Mouse (Mus musculus) adrenal gland, adult 2 months (tissue): ENCODE results near the gene Tmem248. TPM values are rescaled to one million over a fixed set of nuclear protein-coding genes. Genes with fewer than 3 reads are reported as not detected.

Experiments
- DNase-seq: peaks from one replicate; pipeline ENCODE4 v3.0.0; 2021
- polyA plus RNA-seq: library from polyadenylated mRNA; depleted of rRNA; stranded (reverse); fragments of >200 nt; gene quantifications from 2 replicates; pipeline ENCODE4 v1.2.3, GENCODE M21; 2012; rRNA removed
- total RNA-seq, 2 experiments: library from RNA; stranded (reverse); gene quantifications; 2 replicates each; pipeline ENCODE4 v1.2.3; 2021

Gene Tmem248
- total and polyA plus RNA-seq, 3 experiments = 51.1 to 78.7 (median 66.7) TPM

DNA sequence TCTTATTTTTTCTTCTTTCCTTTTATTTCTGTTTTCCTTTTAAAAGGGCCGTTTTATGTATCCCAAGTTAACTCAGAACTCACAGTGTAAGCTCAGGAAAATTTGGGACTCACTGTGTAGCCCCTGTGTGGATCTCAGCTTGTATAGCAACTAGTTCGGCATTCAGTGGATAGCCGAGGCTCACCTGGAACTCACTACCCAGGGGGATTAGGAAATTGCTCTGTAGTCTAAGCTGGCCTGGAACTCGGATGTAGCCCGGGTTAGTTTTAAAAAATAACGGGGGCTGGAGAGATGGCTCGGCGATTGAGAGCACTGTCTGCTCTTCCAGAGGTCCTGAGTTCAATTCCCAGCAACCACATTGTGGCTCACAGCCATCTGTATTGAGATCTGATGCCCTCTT lies 40.4 kb downstream of the Tmem248 start:
- DNase-seq = no peak

DNA sequence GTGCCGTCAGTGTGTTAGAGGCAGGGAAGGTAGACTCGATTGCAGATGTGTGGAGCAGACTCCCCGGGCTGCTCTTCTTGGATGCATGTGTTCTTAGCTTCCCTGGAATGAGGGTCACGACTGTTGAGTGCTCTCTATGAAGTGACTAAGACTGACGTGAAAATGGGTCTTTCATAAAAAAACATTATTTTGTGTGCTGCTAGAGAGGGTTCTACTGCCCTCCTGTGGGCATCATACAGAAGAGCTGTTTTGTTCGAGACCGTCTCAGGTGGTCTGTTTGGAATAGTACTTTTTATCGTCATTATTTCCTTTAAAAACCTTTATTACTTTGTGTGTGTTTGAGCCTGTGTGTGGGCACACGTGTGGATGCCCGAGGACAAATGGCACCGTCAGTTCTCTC lies 46.6 kb downstream of the Tmem248 start:
- DNase-seq = no peak

DNA sequence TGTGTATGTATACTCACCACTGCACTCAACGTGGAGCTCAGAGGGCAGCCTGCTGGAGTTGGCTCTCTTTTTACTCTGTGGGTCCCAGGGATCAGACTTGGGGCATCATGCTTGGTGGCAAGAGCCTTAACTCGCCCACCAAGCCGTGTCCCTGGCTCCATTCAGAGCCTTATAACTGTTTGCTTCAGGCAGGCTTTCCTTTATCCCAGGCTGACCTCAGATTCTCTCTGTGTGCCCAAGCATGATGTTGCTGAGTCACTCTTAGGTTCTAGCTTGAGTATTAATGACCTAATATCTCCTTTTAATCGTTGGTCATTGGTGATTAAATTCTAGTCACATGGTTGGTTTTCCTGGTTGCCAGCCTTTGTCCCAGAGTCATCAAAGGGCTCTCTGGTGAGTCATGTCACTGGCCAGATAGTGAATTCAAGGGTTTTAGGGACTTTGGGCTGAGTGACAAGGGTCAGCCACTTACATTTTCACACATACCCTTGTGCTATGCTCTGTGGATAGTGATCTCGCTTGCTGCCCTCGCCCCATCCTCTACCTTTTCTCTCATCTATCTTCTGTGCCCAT lies 47.6 kb downstream of the Tmem248 start:
- DNase-seq = peak; percentile 71

DNA sequence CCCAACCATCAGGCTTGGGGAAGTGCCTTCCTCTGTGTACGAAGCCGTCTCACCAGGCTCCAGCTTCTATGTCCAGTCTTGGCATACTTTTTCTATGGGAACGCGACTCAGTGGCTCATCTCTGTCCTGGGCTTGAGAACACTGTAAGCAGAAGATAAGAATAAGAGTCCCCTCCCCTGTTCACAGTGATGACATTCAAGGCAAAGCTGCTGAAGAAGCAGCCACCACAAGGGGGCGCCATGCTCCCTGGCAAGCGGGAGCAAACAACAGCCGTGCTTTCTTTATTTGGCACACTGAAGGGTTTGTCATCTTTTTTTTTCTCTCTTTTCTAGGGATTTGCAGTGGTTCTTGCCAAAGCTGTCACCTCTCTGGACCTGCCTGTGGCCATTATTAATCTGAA lies 49.8 kb downstream of the Tmem248 start:
- DNase-seq = peak; percentile 48

DNA sequence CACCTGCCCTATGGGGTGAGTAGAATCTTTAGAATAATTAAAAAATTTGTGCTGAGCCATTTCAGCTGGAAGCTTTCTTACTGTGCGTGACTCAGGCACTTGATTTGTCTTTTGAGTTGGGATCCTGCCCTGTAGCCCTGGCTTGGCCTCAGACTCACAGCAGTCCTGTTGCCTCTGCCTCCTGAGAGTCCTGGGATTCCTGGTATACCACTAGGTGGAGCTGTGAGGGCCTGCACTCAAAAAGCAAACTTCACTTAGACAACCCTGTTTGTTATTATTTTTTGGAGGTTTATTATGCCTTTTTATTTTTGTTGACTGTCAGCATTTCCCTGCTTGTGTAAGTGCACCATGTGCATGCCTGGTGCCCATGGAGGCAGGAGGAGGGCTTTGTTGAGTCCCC lies 50.4 kb downstream of the Tmem248 start:
- peak; percentile 74 for DNase-seq

DNA sequence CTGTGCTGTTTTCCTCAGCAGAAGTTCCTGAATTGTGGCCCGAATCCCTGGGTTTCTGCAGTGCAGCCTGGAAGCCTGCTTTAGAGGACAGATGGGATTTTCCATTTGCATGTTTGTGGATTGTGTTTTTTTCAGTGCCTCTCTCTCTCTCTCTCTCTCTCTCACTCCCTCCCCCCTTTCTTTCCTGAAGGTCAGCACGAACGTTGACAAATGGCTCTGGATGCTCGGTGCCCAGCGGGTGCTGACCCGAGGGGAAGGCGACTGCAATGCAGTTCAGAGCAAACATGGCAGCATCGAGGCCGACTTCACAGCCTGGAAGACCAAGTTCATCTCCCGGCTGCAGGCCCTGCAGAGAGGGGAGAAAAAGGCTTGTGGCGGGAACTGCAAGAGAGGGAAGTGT lies 52.1 kb downstream of the Tmem248 start:
- DNase-seq = peak; percentile 79

DNA sequence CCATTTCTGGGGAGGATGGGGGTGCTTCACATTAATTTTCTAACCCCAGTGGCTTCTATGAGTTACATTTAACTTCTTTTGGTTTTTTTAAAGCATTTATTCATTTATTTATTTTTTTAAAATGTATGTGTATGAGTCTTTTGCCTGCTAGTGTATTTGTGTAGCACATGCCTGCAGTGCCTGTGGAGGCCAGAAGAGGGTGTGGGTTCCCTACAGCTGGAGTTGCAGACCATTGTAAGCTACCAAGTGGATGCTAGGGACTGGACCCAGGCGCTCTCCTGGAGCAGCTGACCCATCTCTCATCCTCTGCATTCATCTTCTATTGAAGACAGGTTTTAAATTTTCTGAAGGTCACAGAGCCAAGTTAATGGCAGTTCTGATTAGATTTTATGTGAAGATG lies 55.5 kb downstream of the Tmem248 start:
- no peak for DNase-seq

DNA sequence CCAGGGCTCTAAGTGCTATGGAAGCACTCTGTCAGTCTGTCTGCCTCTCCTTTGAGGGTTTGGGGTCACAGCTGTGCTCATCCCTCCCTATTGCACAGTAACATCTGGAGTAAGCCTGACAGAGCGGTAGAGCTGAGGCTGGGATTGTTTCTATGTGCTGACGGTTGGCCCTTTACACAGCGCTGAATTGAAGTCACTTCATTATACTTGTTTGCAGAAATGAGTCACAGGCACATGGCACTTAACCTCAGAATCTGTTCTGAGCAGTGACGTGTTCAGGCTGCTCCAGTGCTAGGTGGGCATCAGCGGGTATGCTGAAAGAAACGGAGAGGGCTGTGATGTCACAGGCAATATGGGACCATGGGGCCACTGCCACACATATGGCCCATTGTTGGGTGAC lies 56.2 kb downstream of the Tmem248 start:
- peak; percentile 29 for DNase-seq

DNA sequence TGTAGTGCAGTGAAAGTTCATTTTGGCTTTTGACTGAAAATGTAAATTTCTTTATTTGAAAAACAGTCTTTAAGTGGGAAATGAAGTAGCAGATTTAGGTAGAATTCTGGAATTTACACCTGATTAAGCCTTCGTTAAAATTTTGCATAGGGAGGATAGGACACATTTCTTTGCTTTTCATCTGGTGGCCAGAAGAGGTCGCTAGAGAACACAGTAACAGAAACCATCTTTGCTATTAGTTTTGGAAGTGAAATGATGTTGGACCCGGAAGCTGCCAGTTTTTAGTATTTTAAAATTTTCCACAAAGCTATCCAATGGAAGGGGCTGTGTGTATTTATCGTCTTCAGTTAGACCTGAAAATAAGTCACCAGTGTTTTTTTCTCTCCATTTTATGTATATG lies 58.6 kb downstream of the Tmem248 start:
- peak; percentile 33 for DNase-seq

DNA sequence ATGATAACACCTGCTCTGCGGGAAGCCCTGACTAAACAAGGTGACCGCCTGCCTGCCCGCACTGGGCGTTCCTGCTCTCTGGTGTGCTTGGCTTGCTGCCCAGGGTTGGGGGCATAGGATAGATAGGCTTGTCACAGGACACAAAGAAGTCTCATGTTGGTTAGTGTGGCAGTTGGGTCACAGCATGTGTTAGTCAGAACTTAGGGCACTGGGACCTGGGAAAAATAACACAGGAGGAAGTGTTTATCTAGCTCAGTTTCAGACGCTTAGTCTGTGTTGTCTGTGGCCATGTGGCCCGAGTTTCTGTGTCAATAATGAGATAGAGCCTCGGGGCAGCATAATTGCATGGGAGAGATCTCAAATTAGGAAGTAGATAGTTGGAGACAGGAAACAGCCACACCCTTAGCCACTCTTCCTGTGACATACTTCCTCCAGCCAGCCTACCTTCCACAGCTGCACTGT lies 61.2 kb downstream of the Tmem248 start:
- DNase-seq = no peak

DNA sequence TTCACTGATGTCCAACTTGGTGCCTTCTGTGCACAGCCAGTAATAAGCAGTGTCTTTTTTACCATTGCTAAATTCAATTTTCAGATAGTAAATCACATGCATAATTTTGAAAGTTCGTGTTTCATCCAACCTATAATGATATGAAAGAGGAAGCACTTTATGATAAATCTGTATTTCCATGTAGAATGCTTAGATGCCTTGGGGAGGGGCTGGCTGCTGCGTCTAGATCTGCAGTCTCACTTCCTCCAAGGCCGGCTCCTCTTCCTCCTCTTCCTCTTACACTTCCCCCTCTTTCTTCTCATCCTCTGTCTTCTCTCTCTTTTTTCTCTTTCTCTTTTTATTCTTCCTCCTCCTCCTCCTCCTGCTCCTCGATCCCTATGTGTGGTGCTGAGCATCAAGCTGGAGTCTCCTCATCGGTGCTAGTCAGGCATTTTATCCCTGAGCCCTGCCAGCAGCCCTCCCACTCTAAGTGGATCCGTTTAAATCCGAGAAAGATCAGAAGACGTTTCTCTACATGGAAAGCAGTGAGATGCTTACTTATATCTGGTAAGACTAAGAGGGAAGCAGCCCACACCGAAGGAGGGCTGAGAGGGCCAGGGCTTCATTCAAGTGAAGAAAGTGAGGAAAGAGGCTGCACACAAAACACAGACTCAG lies 66.3 kb downstream of the Tmem248 start:
- no peak for DNase-seq

DNA sequence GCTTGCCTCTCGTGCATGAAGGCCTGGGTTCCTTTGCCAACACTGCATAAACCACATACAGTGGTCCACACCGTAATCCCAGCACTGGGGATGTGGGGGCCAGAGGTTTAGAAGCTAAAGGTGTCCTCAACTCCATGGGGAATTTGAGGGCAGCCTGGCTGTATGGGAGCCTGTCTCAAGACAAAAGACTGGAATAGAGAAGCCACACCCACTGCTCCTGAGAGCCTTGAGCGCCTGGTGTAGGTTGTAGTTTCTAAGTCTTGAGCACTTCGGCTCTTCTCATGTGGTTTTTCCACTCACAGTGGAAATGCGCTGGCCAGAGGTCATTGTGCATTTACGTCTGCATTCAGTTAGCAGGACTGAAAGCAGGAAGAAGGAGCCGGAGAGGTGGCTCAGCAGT lies 71.2 kb downstream of the Tmem248 start:
- no peak for DNase-seq

DNA sequence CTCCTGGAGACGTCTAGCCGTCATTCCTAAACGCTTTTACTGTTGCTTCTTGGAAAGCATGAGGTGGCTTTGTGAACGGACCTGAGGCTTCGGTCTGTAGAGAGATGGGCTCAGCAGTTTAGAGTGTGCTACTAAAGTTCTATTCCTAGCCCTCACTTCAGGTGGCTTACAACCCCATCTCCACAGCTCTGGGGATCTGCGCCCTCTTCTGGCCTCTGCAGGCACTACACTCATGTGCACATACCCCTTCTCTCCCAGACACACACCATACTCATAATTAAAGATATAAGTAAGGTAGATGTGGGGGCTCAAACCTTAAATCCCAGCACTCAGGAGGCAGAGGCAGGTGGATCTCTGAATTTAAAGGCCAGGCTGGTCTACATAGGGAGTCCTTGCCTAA lies 73.4 kb downstream of the Tmem248 start:
- no peak for DNase-seq

DNA sequence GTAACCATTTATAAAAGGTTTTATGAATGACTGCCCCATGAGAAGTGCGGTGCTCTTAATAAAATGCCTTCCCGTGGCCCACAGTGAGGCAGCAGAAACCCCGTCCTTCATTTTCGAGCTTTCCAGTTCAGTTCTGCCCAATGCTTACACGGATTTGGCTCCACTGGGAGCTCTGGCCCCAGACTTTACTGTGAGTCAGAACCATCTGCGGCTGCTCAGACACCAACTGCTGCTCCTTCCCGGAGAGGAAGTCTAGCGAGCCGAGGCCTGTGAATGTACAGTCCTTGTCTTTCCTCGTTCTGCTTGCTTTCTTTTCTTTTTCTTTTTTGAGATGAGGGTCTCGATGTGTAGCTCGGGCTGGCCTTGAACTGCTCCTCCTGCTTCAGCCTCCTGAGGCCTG lies 73.9 kb downstream of the Tmem248 start:
- peak; percentile 26 for DNase-seq

DNA sequence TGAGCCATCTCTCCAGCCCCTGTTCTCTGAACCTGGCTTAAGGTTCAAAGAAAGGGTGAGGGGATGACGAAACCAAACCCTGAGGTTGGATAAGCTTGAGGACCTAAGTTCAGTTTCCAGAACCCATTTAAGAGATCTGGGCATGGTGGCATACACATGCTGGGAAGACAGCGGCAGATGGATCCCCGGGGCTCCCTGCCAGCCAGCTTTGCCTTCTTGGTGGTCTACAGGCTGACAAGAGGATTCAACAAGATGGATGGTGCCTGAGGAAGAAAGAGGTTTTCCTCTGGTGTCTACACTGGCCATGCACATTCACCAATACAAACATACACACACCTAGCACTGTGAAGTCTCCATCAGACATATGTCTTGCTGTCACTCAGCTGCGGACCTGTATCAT lies 76.1 kb downstream of the Tmem248 start:
- DNase-seq = no peak

Other genes with a start within 250 kb of the Tmem248 start
- 10 to 100 TPM; 42.6 to 57.1 TPM for gene Gusb, start 214.0 kb upstream of the Tmem248 start, total RNA-seq
- gene Gusb, start 214.0 kb upstream of the Tmem248 start, polyA plus RNA-seq = 35.4 and 41.9 TPM in 2 replicates
- 100 to 1,000 TPM in 1 of 2 experiments, 10 to 100 TPM in 1; 92.5 to 106 TPM for gene Asl, start 187.8 kb upstream of the Tmem248 start, total RNA-seq
- gene Asl, start 187.8 kb upstream of the Tmem248 start, polyA plus RNA-seq = 74.2 and 115 TPM in 2 replicates
- 10 to 100 TPM; 33.6 to 43.0 TPM for gene Crcp, start 187.8 kb upstream of the Tmem248 start, total RNA-seq
- gene Crcp, start 187.8 kb upstream of the Tmem248 start, polyA plus RNA-seq = 6.6 and 10.2 TPM in 2 replicates
- gene Tpst1, start 143.8 kb upstream of the Tmem248 start, total RNA-seq = 10 to 100 TPM; 27.5 to 66.2 TPM
- 39.5 and 42.4 TPM in 2 replicates for gene Tpst1, start 143.8 kb upstream of the Tmem248 start, polyA plus RNA-seq
- 10 to 100 TPM; 10.3 to 14.5 TPM for gene Kctd7, start 72.2 kb upstream of the Tmem248 start, total RNA-seq
- 33.2 and 36.3 TPM in 2 replicates for gene Kctd7, start 72.2 kb upstream of the Tmem248 start, polyA plus RNA-seq
- gene Rabgef1, start 45.3 kb upstream of the Tmem248 start, total RNA-seq = 10 to 100 TPM; 27.9 to 63.3 TPM
- gene Rabgef1, start 45.3 kb upstream of the Tmem248 start, polyA plus RNA-seq = 19.7 and 32.9 TPM in 2 replicates
- 100 to 1,000 TPM; 103 to 138 TPM for gene Sbds, start 38.4 kb downstream of the Tmem248 start, total RNA-seq
- gene Sbds, start 38.4 kb downstream of the Tmem248 start, polyA plus RNA-seq = 44.3 and 46.6 TPM in 2 replicates
- 10 to 100 TPM; 25.8 to 32.3 TPM for gene Tyw1, start 38.5 kb downstream of the Tmem248 start, total RNA-seq
- 8.1 and 8.2 TPM in 2 replicates for gene Tyw1, start 38.5 kb downstream of the Tmem248 start, polyA plus RNA-seq
- gene Caln1, start 152.4 kb downstream of the Tmem248 start, total RNA-seq = 10 to 100 TPM; 33.7 to 46.2 TPM
- 19.4 and 19.7 TPM in 2 replicates for gene Caln1, start 152.4 kb downstream of the Tmem248 start, polyA plus RNA-seq
- gene A330070K13Rik, start 167.6 kb downstream of the Tmem248 start, total RNA-seq = not detected
- not detected in 2 replicates for gene A330070K13Rik, start 167.6 kb downstream of the Tmem248 start, polyA plus RNA-seq